Mouse (Mus musculus): ENCODE results near the gene Pdcd1lg2.

DNA sequence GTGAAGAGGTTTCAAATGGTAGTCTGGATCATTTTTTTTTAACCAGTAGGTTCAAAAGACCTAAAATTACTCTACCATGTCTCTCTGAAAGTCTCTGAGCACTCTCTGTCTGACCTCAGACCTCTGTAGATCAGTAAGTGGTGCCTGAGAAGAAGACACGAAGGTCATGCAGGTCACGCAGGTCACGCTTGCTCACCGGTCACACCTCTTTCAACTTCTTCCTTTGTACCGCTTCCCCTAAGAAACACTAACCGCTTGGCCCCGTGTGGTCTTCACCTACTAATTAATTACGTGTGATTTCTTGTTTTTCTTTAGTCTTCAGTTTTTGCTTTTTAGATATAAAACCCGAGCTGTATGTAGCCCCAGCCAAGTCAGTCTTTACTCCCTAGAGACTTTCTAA is 80.7 kb downstream of the Pdcd1lg2 start:
- TF ChIP-seq CTCF (IDR thresholded peaks at IDR 0.05; ENCODE audit: low read depth) (no peak), EP300 (optimal IDR thresholded peaks at IDR 0.05) (no peak)

Measured in stomach, postnatal 0 days (tissue).